Mouse (Mus musculus) heart, embryonic 13.5 days (tissue): ENCODE measurements around the gene Atg4a. TPM values are rescaled to one million over a fixed set of nuclear protein-coding genes. Genes with fewer than 3 reads are reported as not detected.

Experiments used
- ATAC-seq: fragments of 200-750 bp; cut with Nextera tagmentation; 2 replicates; pipeline ENCODE4 v1.8.0; 2017; ENCODE audit warnings: moderate TSS enrichment; ENCODE audit not compliant: insufficient number of reproducible peaks, low FRiP score, low TSS enrichment; ENCODE audit errors: extremely low read depth
- H3K27ac ChIP-seq: fragments of 300-500 bp; sonication (generic); replicated peaks from 2 replicates; pipeline ENCODE4 v1.5.1; 2015; ENCODE audit warnings: moderate library complexity, mild to moderate bottlenecking, inconsistent platforms
- H3K27me3 ChIP-seq: fragments of 300-500 bp; sonication (generic); replicated peaks from 2 replicates; pipeline ENCODE4 v1.6.1; 2015; ENCODE audit warnings: mild to moderate bottlenecking, inconsistent platforms
- H3K36me3 ChIP-seq: fragments of 300-500 bp; sonication (generic); 2 replicates; pipeline ENCODE4 v1.6.1; 2015; ENCODE audit warnings: mild to moderate bottlenecking, inconsistent platforms
- H3K4me1 ChIP-seq: fragments of 300-500 bp; sonication (generic); 2 replicates; pipeline ENCODE4 v1.6.1; 2015; ENCODE audit warnings: inconsistent platforms
- H3K4me2 ChIP-seq: fragments of 300-500 bp; sonication (generic); 2 replicates; pipeline ENCODE4 v1.6.1; 2015; ENCODE audit warnings: inconsistent platforms, mild to moderate bottlenecking, moderate library complexity
- H3K4me3 ChIP-seq: fragments of 300-500 bp; sonication (generic); 2 replicates; pipeline ENCODE4 v1.5.1; 2015; ENCODE audit warnings: moderate library complexity, mild to moderate bottlenecking, inconsistent platforms
- H3K9ac ChIP-seq: fragments of 300-500 bp; sonication (generic); 2 replicates; pipeline ENCODE4 v1.6.1; 2015; ENCODE audit warnings: inconsistent platforms, mild to moderate bottlenecking, moderate library complexity
- H3K9me3 ChIP-seq: fragments of 300-500 bp; sonication (generic); 2 replicates; pipeline ENCODE4 v1.6.1; 2016; ENCODE audit warnings: inconsistent platforms
- WGBS: fragments of 180-500 bp; shearing (Covaris S2); methylation state at CpG from one replicate; pipeline ENCODE4 v1.1.7; 2015; ENCODE audit warnings: mixed read lengths; 5-methylcytosine and 5-hydroxymethylcytosine counted together
- polyA plus RNA-seq: library from polyadenylated mRNA; unstranded; fragments of >200 nt; fragmentation: Nextera tagmentation; extraction: Ambion mirVana; gene quantifications from 2 replicates; pipeline ENCODE4 v1.2.1, GENCODE M21; 2015

The Atg4a gene
- polyA plus RNA-seq, 1 experiment from 2014 or later = 11.9 TPM

DNA sequence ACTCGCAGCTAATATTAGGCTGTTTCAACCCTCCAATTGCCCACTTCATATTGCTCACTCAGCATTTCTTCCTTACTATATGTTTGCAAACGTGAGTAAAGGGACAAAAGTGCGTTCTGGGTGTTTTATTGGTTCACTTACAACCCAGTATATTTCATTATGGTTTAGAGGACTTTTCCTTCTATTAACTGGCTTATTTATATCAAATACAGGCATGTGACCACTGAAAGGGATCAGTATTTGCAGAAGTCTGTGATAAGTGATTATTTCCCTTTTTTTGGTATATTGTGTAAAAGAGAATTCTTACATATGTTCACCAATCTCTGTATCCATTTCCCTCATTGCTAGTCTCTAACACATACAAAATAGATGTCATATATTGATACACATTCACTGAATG, 203.7 kb downstream of the Atg4a start:
- H3K36me3 ChIP-seq = peaks cover 5% of the 10 kb centered on the region
- no peak overlapping the region for H3K27ac ChIP-seq
- no peaks in the 10 kb centered on the region for H3K4me1 ChIP-seq
- 73% methylated on average over 3 of the region's 3 CpGs for WGBS
- no peak overlapping the region for H3K4me2 ChIP-seq
- no peak overlapping the region for H3K9ac ChIP-seq
- H3K27me3 ChIP-seq = peaks cover 19% of the 10 kb centered on the region
- H3K4me3 ChIP-seq = no peak overlapping the region
- ATAC-seq = no peak
- no peaks in the 10 kb centered on the region for H3K9me3 ChIP-seq

DNA sequence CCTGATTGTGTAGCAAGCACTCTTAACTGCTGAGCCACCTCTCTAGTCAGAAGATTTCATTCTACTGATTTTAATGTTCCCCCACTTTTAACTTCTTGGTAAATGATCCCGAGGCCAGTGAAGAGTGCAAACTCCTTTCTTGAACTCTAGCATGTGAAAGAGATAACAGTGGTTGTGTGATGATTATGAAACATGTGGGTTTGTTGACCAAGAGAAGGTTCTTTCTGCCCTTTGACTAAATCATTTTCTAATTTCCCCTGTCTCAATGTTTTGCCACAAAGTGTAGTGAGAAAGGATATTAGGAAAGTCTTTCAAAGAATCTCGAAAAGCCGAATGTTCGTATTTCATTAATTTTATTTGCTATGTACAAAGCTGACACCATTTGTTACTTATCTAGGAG, 208.4 kb downstream of the Atg4a start:
- Histone ChIP-seq H3K9ac (no peak overlapping the region), H3K4me3 (no peak overlapping the region), H3K36me3 (peaks cover 7% of the 10 kb centered on the region), H3K4me2 (no peak overlapping the region), H3K27ac (no peak overlapping the region), H3K4me1 (no peaks in the 10 kb centered on the region), H3K9me3 (no peaks in the 10 kb centered on the region), H3K27me3 (peaks cover 29% of the 10 kb centered on the region)
- no peak for ATAC-seq
- 76% methylated on average over 4 of the region's 4 CpGs for WGBS

DNA sequence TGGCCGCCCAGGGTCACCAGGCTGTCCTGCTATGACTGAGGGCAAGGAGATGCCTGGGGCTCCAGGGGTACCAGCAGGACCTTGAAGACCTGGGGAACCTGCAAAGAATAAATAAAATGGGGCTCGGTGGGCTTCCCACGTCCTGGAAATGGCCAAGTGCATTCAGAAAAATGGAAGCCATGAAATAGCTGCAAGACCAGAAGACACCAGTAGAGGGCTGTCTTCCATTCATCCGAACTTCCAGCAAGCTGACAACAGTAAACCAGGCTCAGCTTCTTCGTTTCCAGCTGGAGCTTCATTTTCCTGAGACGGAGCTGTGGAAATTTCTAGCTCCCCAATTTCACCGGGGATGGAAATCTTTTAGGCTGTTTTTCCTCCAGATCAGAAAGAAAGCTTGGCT, 218.6 kb downstream of the Atg4a start:
- Histone ChIP-seq H3K27ac (no peak overlapping the region), H3K4me2 (peak overlapping the region; percentile 22; the same call in 1 of the 2 replicates), H3K27me3 (0 out of 2 replicates have a peak, but pooled peaks cover 10% of the 10 kb centered on the region), H3K4me3 (no peak overlapping the region), H3K9me3 (no peaks in the 10 kb centered on the region), H3K9ac (no peak overlapping the region), H3K4me1 (no peaks in the 10 kb centered on the region), H3K36me3 (no peaks in the 10 kb centered on the region)
- ATAC-seq = no peak
- 40% methylated on average over 7 of the region's 7 CpGs for WGBS

DNA sequence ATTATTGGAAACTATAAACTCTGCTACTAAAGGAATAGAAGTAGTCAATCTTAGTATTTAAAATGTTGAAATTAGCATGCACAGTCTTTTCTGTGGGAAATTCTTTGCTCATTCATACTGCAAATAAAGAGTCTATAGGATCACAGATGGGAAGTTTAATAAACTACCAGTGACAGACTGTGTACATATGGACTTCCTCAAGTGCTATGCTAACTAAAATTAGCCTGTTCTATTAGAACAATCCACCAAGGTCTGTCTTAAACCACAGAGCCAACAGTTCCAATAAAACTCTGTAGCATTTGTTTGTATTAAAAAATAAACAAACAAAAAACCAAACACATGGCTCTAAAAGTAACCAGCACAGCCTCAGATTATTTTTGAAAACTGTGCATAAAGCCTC, 238.3 kb downstream of the Atg4a start:
- Histone ChIP-seq H3K4me2 (no peak overlapping the region), H3K36me3 (no peaks in the 10 kb centered on the region)
- no peak for ATAC-seq

DNA sequence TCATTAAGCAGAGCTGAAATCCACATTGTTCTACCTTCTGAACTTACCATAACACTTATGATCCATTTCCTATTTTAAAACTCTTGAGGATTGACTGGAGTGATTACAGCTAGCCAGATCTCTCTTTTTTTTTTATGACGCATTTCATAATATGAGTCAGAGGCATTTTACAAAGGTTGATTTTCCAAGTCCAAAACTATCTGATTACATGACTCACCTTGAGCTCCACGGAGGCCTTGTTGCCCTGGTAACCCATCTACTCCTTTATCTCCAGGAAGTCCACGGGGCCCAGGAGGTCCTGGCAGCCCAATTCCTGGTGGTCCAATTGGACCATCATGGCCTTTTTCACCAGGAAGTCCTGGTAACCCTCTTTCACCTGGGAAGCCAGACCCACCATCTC, 242.3 kb downstream of the Atg4a start:
- Histone ChIP-seq H3K9ac (no peak overlapping the region), H3K27me3 (peaks cover 25% of the 10 kb centered on the region), H3K36me3 (no peaks in the 10 kb centered on the region), H3K27ac (no peak overlapping the region), H3K4me1 (no peaks in the 10 kb centered on the region), H3K9me3 (no peaks in the 10 kb centered on the region), H3K4me2 (no peak overlapping the region), H3K4me3 (no peak overlapping the region)
- no peak for ATAC-seq
- WGBS = 68% methylated on average over 3 of the region's 3 CpGs

More for the DNA sequence above, 238.3 kb downstream of the Atg4a start:
- Histone ChIP-seq H3K27ac (no peak overlapping the region), H3K4me1 (no peaks in the 10 kb centered on the region), H3K9me3 (no peaks in the 10 kb centered on the region), H3K27me3 (peaks cover 48% of the 10 kb centered on the region), H3K9ac (no peak overlapping the region), H3K4me3 (no peak overlapping the region)

DNA sequence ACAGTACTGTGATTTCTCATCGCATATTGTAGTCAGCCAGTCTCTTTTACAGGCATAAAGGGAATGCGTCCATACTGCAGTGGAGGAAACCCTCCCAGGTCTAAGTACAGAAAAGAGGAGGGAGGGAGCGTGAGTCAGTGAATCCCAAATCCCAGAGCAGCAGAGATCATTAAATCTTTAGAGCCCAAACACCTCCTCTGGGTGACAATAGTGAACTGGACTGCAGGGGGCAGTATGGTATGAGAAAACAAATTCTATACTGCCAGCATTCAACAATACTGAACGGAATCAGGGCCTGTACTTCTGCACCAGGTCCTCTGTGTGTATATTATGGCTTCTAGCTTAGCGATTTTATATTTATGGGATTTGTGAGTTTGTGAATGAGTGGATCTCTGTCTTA, 256.1 kb downstream of the Atg4a start:
- H3K36me3 ChIP-seq = no peaks in the 10 kb centered on the region
- H3K4me2 ChIP-seq = no peak overlapping the region
- H3K9ac ChIP-seq = no peak overlapping the region
- H3K27ac ChIP-seq = no peak overlapping the region
- H3K27me3 ChIP-seq = 0 out of 2 replicates have a peak, but pooled peaks cover 15% of the 10 kb centered on the region
- H3K4me1 ChIP-seq = no peaks in the 10 kb centered on the region
- H3K4me3 ChIP-seq = no peak overlapping the region
- no peaks in the 10 kb centered on the region for H3K9me3 ChIP-seq
- 37% methylated on average over 5 of the region's 5 CpGs for WGBS
- no peak for ATAC-seq

Other genes starting within 250 kb of the Atg4a start
- not detected in 2 replicates for gene Tex13b, start 143.5 kb upstream of the Atg4a start, polyA plus RNA-seq
- gene Vsig1, start 49.3 kb upstream of the Atg4a start, polyA plus RNA-seq = 0.08 and 0.10 TPM in 2 replicates
- 30.4 and 39.4 TPM in 2 replicates for gene Psmd10, start 179 bp upstream of the Atg4a start, polyA plus RNA-seq